Mouse (Mus musculus) neural tube, embryonic 15.5 days (tissue): ENCODE measurements around the gene Ap5z1. TPM values are rescaled to one million over a fixed set of nuclear protein-coding genes. Genes with fewer than 3 reads are reported as not detected.

Experiments
- ATAC-seq: fragments of 200-750 bp; cut with Nextera tagmentation; 2 replicates; pipeline ENCODE4 v1.8.0; 2017; ENCODE audit warnings: mild to moderate bottlenecking, moderate TSS enrichment, moderate library complexity; ENCODE audit not compliant: low FRiP score
- H3K27ac ChIP-seq: fragments of 300-500 bp; sonication (generic); replicated peaks from 2 replicates; pipeline ENCODE4 v1.5.1; 2015; ENCODE audit warnings: mild to moderate bottlenecking, inconsistent platforms
- H3K27me3 ChIP-seq: fragments of 300-500 bp; sonication (generic); replicated peaks from 2 replicates; pipeline ENCODE4 v1.6.1; 2015; ENCODE audit warnings: inconsistent platforms
- H3K36me3 ChIP-seq: fragments of 300-500 bp; sonication (generic); 2 replicates; pipeline ENCODE4 v1.6.1; 2015; ENCODE audit warnings: inconsistent platforms
- H3K4me1 ChIP-seq: fragments of 300-500 bp; sonication (generic); 2 replicates; pipeline ENCODE4 v1.6.1; 2015; ENCODE audit warnings: inconsistent platforms
- H3K4me2 ChIP-seq: fragments of 300-500 bp; sonication (generic); 2 replicates; pipeline ENCODE4 v1.6.1; 2015; ENCODE audit warnings: inconsistent platforms, mild to moderate bottlenecking, moderate library complexity
- H3K4me3 ChIP-seq: fragments of 300-500 bp; sonication (generic); replicated peaks from 2 replicates; pipeline ENCODE4 v1.5.1; 2015; ENCODE audit warnings: mild to moderate bottlenecking, inconsistent platforms
- H3K9ac ChIP-seq: fragments of 300-500 bp; sonication (generic); replicated peaks from 2 replicates; pipeline ENCODE4 v1.6.1; 2015; ENCODE audit warnings: mild to moderate bottlenecking, inconsistent platforms
- H3K9me3 ChIP-seq: fragments of 300-500 bp; sonication (generic); replicated peaks from 2 replicates; pipeline ENCODE4 v1.6.1; 2016; ENCODE audit warnings: inconsistent platforms
- WGBS: fragments of 180-500 bp; shearing (Covaris S2); methylation state at CpG from one replicate; pipeline ENCODE4 v1.1.7; 2015; ENCODE audit warnings: mixed read lengths; 5-methylcytosine and 5-hydroxymethylcytosine counted together
- polyA plus RNA-seq: library from polyadenylated mRNA; unstranded; fragments of >200 nt; fragmentation: Nextera tagmentation; extraction: Ambion mirVana; gene quantifications from 2 replicates; pipeline ENCODE4 v1.2.1, GENCODE M21; 2015

Ap5z1 gene
- polyA plus RNA-seq, 1 experiment from 2014 or later, result 12.4 TPM

DNA sequence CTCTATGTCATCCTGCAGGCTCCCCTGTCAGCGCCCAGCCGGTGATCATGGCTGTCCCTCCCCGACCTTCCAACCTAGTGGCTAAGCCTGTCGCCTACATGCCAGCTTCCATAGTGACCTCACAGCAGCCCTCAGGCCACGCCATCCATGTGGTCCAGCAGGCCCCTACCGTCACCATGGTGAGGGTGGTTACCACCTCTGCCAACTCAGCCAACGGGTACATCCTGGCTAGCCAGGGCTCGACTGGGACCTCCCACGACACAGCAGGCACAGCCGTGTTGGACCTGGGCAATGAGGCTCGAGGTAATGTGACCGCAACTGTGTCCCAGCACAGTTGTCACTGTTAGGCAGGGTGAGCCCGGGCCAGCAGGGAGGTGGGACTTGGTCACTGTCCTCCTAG is 10.0 kb upstream of the Ap5z1 start:
- Histone ChIP-seq H3K9me3 (no peaks in the 10 kb centered on the region), H3K27ac (no peak overlapping the region), H3K4me1 (no peaks in the 10 kb centered on the region), H3K27me3 (no peaks in the 10 kb centered on the region), H3K4me2 (no peak overlapping the region), H3K4me3 (no peak overlapping the region), H3K36me3 (peaks cover 73% of the 10 kb centered on the region), H3K9ac (no peak overlapping the region)
- 94% methylated on average over 13 of the region's 13 CpGs for WGBS
- ATAC-seq, result no peak

DNA sequence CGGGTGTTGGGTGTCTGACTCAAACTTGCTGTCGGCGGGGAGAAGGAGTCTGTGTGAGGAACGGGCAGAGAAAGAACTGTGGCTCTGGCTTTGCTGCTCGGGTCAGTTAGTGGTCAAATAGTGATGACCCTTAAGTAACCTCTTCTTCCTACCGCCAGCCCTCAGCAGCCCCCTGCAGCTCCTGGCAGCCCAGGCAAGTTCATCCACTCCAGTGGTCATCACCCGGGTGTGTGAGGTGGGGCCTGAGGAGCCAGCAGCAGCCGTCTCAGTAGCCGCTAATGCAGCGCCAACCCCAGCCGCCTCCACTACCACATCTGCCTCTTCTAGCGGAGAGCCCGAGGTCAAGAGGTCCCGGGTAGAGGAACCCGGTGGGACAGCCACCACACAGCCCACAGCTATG is 7.4 kb upstream of the Ap5z1 start:
- no peak overlapping the region for H3K4me2 ChIP-seq
- H3K4me3 ChIP-seq, result no peak overlapping the region
- no peaks in the 10 kb centered on the region for H3K4me1 ChIP-seq
- H3K27me3 ChIP-seq, result no peaks in the 10 kb centered on the region
- H3K9ac ChIP-seq, result no peak overlapping the region
- H3K27ac ChIP-seq, result no peak overlapping the region
- H3K9me3 ChIP-seq, result no peaks in the 10 kb centered on the region
- ATAC-seq, result no peak
- WGBS, result 66% methylated on average over 15 of the region's 15 CpGs
- peaks cover 58% of the 10 kb centered on the region for H3K36me3 ChIP-seq

DNA sequence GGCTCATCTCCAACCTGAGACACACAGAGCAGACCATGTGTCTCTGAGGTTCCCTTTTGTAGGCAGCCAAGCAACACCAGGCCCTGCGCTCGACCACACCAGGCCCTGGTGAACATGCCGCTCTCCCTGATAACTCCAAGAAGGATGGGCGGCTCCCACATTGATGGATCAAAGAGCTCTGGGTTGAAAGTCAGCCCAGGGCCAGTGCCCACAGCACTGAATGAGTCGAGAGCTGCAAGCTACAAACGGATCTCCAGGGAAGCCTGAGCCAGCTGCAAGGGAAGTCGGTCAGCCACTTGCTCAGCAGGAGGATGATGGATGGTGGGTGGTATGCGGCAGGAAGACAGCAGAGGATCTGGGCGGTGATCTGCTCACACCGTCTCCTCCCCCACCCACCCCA is 6.4 kb upstream of the Ap5z1 start:
- Histone ChIP-seq H3K36me3 (peaks cover 56% of the 10 kb centered on the region), H3K4me2 (no peak overlapping the region), H3K9ac (no peak overlapping the region), H3K27me3 (no peaks in the 10 kb centered on the region), H3K9me3 (no peaks in the 10 kb centered on the region), H3K4me3 (no peak overlapping the region), H3K4me1 (no peaks in the 10 kb centered on the region), H3K27ac (no peak overlapping the region; the same call in 1 of the 2 replicates)
- 65% methylated on average over 10 of the region's 10 CpGs for WGBS
- ATAC-seq, result no peak

DNA sequence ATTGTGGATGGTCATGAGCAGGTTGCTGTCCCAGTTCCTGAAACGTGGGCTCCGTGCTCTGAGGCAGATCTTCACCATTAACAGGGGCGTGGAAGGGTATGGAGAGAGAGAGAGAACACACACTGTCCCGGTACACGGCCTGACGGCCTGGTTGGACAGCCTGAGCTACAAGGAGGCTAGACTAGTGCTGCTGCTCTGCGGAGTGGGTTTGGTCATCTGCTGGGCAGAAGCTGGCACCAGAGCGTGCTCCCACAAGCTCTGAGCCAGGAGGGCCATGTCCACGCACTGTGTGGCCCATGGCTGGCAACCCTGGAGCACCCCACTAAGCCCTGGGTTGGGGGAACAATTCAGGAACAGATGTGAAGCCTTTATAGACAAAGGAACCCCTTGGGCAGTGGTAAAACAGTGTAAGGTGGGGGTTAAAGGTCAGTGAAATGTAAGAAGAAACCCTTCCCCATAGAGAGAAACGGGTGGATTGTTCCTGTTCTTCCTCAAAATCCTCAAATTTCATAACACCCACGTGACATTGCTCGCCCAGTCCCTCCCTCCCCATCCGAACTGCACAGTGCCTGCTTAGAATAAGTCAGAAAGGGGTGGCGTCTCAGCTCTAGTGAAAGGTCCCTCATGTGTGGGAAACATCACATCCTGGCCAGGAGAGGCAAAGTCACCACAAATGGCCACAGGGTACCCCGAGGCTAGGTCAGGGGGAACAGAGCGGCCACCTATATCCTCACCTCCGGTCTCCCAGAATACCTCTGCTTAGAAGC is 4.8 kb upstream of the Ap5z1 start:
- H3K27ac ChIP-seq, result no peak overlapping the region
- peaks cover 7% of the 10 kb centered on the region for H3K4me1 ChIP-seq
- WGBS, result 93% methylated on average over 17 of the region's 17 CpGs
- H3K4me3 ChIP-seq, result no peak overlapping the region
- H3K4me2 ChIP-seq, result no peak overlapping the region
- H3K27me3 ChIP-seq, result no peaks in the 10 kb centered on the region
- no peaks in the 10 kb centered on the region for H3K9me3 ChIP-seq
- H3K9ac ChIP-seq, result no peak overlapping the region
- no peak for ATAC-seq
- peaks cover 45% of the 10 kb centered on the region for H3K36me3 ChIP-seq

DNA sequence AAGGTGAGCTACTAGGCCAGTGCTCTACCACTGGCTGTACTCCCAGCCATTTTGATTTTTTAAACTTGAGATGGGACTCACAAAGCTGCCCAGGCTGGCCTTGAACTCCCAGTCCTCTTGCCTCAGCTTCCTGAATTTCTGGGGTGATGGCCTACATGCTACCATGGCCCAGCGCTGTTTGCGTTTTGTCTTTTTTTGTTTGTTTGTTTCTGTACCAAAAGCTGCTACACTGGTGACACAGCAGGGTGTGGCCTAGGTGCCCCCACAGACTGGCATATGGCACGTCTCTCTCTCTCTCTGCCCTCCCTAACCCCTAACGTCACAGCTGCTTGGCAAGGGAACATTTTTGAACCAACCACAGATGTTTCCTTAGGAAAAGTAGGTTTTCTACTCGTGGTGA is 3.9 kb upstream of the Ap5z1 start:
- H3K27ac ChIP-seq, result no peak overlapping the region

DNA sequence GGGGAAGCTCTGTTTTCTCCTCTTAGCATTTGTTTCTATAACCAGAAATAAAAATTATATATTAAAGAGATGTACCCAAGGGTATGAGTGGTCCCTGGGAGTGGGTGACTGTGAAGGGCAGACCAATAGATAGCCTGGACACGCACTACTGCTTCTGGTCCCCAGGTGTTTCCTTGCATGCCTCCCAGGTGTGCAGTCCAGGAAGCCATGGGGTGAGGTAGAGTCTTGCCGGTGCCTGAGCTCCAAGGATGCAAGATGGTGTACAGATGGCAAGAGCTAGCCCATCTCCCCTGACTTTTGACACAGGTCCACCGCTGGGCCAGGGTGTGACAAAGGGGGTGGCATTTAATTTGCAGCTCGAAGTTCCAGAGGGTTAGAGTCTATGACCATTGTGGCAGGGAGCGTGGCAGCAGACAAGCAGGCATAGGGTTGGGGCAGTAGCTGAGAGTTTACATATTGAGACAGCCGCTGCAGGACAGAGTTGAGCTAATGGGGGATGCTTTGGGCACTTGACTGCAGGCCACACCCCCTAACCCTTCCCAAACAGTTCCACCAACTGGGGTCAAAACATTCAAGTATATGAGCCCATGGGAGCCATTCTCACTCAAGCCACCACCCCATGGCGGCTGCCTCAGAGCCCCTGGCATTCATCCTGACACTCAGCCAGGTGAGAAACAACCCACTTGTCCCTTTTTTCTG is 1.7 kb upstream of the Ap5z1 start:
- Histone ChIP-seq H3K4me1 (peaks cover 19% of the 10 kb centered on the region), H3K4me2 (no peak overlapping the region), H3K9me3 (no peaks in the 10 kb centered on the region), H3K4me3 (no peak overlapping the region), H3K27me3 (no peaks in the 10 kb centered on the region), H3K36me3 (peaks cover 19% of the 10 kb centered on the region), H3K27ac (no peak overlapping the region), H3K9ac (no peak overlapping the region)
- WGBS, result 97% methylated on average over 7 of the region's 7 CpGs
- no peak for ATAC-seq

More for the DNA sequence above, 3.9 kb upstream of the Ap5z1 start:
- peaks cover 15% of the 10 kb centered on the region for H3K4me1 ChIP-seq
- WGBS, result 75% methylated on average over 5 of the region's 5 CpGs
- H3K4me2 ChIP-seq, result no peak overlapping the region
- H3K36me3 ChIP-seq, result peaks cover 37% of the 10 kb centered on the region
- no peaks in the 10 kb centered on the region for H3K9me3 ChIP-seq
- no peak overlapping the region for H3K9ac ChIP-seq
- no peaks in the 10 kb centered on the region for H3K27me3 ChIP-seq
- H3K4me3 ChIP-seq, result no peak overlapping the region
- no peak for ATAC-seq

DNA sequence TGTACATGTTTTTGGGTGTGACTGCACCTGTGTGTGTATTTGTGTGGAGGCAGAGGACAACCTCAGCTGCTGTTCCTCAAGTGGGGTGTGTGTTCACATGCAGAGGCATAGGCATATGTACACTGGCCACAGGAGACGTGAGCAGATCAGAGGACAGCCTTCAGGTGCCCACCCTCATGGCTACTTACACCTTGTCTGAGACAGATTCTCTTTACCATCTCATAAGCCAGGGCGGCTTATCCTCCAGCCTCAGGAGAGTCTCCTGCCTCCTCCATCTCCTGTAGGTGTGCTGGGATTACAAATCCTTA is 1.1 kb upstream of the Ap5z1 start:
- Histone ChIP-seq H3K27ac (no peak overlapping the region), H3K36me3 (peaks cover 14% of the 10 kb centered on the region), H3K4me2 (no peak overlapping the region), H3K9ac (no peak overlapping the region), H3K4me1 (peaks cover 19% of the 10 kb centered on the region), H3K27me3 (no peaks in the 10 kb centered on the region), H3K9me3 (no peaks in the 10 kb centered on the region), H3K4me3 (no peak overlapping the region)
- 88% methylated on average over 2 of the region's 2 CpGs for WGBS
- ATAC-seq, result no peak

DNA sequence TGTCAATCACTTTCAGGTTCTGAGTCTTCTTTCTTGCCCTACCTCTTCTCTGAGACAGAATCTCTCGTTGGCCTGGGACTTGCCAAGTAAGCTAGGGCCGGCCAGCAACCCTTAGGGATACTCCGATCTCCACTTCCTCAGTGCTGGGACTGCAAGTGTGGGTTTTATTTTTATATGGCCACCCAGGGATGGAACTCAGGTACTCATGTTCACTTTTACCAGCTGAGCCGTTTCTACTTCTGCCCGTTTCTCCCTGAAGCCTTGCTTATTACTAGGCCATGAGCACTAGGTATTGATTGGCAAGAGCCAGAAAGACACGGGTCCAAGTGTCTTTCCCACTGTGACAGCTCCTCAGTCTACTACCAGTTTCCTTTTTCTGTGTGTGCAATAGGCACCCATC is 733 bp upstream of the Ap5z1 start:
- H3K9ac ChIP-seq, result peak overlapping the region; percentile 48
- 86% methylated on average over 6 of the region's 6 CpGs for WGBS
- peak overlapping the region; percentile 89 for H3K4me2 ChIP-seq
- H3K9me3 ChIP-seq, result no peaks in the 10 kb centered on the region
- peak overlapping the region; percentile 79 for H3K4me3 ChIP-seq
- H3K4me1 ChIP-seq, result peaks cover 19% of the 10 kb centered on the region
- H3K27me3 ChIP-seq, result no peaks in the 10 kb centered on the region
- peak overlapping the region; percentile 86 for H3K27ac ChIP-seq
- ATAC-seq, result no peak
- H3K36me3 ChIP-seq, result peaks cover 14% of the 10 kb centered on the region

DNA sequence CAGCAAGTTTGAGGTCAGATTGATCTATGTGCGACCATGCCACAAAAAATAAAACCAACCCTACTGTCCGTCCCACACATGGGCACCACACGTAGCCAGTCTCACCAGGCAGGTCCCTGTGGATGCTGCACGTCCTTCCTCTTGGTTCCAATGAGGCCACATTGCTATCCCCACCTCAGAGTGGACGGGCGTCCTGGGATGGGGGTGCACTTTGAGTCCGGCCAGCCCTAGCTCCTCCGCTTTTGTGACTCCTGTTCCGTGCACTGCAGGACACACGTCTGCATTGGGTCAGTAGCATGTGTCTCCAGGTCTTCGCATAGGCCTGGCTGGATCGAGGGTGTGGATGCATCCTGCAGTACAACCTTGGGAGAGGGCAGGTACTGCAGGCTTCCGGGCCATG is 4.6 kb downstream of the Ap5z1 start:
- Histone ChIP-seq H3K27ac (no peak overlapping the region), H3K9me3 (no peaks in the 10 kb centered on the region), H3K4me2 (no peak overlapping the region), H3K36me3 (peaks cover 30% of the 10 kb centered on the region), H3K4me3 (no peak overlapping the region), H3K9ac (no peak overlapping the region), H3K27me3 (no peaks in the 10 kb centered on the region), H3K4me1 (peaks cover 16% of the 10 kb centered on the region)
- ATAC-seq, result no peak
- 95% methylated on average over 13 of the region's 13 CpGs for WGBS

DNA sequence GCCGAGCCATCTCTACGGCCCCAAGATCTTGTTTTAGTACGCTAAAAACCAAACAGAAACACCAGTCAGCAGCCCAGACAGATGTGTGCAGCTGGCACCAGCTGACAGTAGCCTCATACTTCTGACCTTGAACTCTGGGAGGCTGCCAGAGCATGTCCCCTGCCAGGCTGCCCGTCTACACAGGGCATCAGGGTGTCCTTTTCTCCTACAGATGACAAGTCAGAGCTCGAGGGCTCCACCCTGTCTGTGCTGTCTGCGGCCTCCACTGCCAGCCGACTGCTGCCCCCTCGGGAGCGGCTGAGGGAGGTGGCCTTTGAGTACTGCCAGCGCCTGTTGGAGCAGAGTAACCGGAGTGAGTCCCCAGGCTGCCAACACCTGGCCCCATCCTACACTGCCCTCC is 6.1 kb downstream of the Ap5z1 start:
- Histone ChIP-seq H3K4me1 (peaks cover 13% of the 10 kb centered on the region), H3K27ac (no peak overlapping the region), H3K9ac (no peak overlapping the region), H3K9me3 (no peaks in the 10 kb centered on the region), H3K4me2 (no peak overlapping the region), H3K27me3 (no peaks in the 10 kb centered on the region), H3K36me3 (peaks cover 30% of the 10 kb centered on the region), H3K4me3 (no peak overlapping the region)
- ATAC-seq, result no peak
- WGBS, result 92% methylated on average over 11 of the region's 11 CpGs

DNA sequence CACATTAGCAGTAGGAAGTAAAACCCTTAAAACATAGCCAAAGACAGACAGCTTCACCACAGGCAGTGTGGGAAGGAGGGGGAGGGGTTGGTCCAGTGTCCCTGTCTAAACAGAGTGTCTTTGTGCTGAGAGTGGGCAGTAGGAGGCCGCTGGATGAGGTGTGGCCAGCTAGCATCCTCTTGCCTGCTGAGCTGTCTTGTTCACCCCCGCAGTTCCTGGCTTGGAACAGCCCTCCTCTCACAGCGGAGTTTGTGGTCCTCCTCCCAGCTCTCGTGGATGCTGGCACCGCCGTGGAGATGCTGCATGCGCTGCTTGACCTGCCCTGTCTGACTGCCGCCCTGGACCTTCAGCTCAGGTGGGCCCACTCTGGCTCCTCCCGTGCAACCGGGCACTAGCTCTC is 10.0 kb downstream of the Ap5z1 start:
- Histone ChIP-seq H3K4me1 (peaks cover 8% of the 10 kb centered on the region; the same call in 1 of the 2 replicates), H3K9ac (no peak overlapping the region), H3K9me3 (no peaks in the 10 kb centered on the region), H3K27me3 (no peaks in the 10 kb centered on the region), H3K4me3 (no peak overlapping the region), H3K36me3 (peaks cover 19% of the 10 kb centered on the region), H3K4me2 (peak overlapping the region; percentile 11; the same call in 1 of the 2 replicates), H3K27ac (no peak overlapping the region)
- WGBS, result 61% methylated on average over 10 of the region's 10 CpGs
- ATAC-seq, result peak; percentile 30; the same call in 1 of the 2 replicates

DNA sequence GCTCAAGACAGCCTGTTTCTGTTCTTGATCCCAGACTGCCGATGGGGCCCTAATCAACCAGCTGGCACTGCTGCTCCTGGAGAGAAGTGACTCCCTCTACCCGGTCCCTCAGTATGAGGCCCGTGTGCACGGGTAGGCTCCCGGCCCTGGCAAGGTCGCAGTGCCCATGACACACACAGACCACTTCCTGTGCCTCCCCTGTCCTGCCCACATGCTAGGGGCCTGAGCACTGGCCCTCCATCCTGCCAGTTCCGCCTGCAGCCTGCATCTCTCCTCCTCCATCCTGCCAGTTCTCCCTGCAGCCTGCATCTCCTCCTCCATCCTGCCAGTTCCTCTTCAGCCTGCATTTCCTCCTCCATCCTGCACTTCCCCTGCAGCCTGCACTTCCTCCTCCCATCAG is 11.9 kb downstream of the Ap5z1 start:
- Histone ChIP-seq H3K4me3 (no peak overlapping the region), H3K9me3 (no peaks in the 10 kb centered on the region), H3K27me3 (no peaks in the 10 kb centered on the region), H3K4me2 (no peak overlapping the region), H3K9ac (no peak overlapping the region), H3K27ac (no peak overlapping the region), H3K36me3 (0 out of 2 replicates have a peak, but pooled peaks cover 3% of the 10 kb centered on the region), H3K4me1 (peaks cover 10% of the 10 kb centered on the region; the same call in 1 of the 2 replicates)
- ATAC-seq, result no peak
- 88% methylated on average over 7 of the region's 7 CpGs for WGBS
